Mouse (Mus musculus): ENCODE results near the gene Syt3. TPM values are rescaled to one million over a fixed set of nuclear protein-coding genes. Genes with fewer than 3 reads are reported as not detected.
A peak's percentile ranks its signal among the peaks of the same experiment; 100 is the strongest.

The Syt3 gene
- polyA plus RNA-seq, 1 experiment from 2014 or later: 17.6 TPM

GRCm38 (mm10) chr7:44359908-44360672, 23.8 kb upstream of the Syt3 start:
- 0 out of 2 replicates have a peak, but pooled peaks cover 9% of the 10 kb centered on the region for H3K36me3 ChIP-seq
- peak overlapping the region; percentile 47 for H3K4me3 ChIP-seq (replicated peaks)
- under 1% methylated on average over 54 of the region's 54 CpGs for WGBS
- no peaks in the 10 kb centered on the region for H3K9me3 ChIP-seq
- peaks cover 37% of the 10 kb centered on the region for H3K27me3 ChIP-seq
- peak; percentile 82 for ATAC-seq
- H3K9ac ChIP-seq (replicated peaks): peak overlapping the region; percentile 68
- peak overlapping the region; percentile 82 for H3K4me2 ChIP-seq (replicated peaks)
- H3K27ac ChIP-seq: peak overlapping the region; percentile 94
- peaks cover 49% of the 10 kb centered on the region for H3K4me1 ChIP-seq (replicated peaks)

GRCm38 (mm10) chr7:44360792-44361301, 23.1 kb upstream of the Syt3 start:
- H3K36me3 ChIP-seq: 0 out of 2 replicates have a peak, but pooled peaks cover 9% of the 10 kb centered on the region
- peak overlapping the region; percentile 94 for H3K27ac ChIP-seq
- H3K4me3 ChIP-seq (replicated peaks): peak overlapping the region; percentile 47
- peak overlapping the region; percentile 82 for H3K4me2 ChIP-seq (replicated peaks)
- peak overlapping the region; percentile 68; the same call in 1 of the 2 replicates for H3K9ac ChIP-seq (replicated peaks)
- H3K9me3 ChIP-seq: no peaks in the 10 kb centered on the region
- peak; percentile 34 for ATAC-seq
- H3K4me1 ChIP-seq (replicated peaks): peaks cover 42% of the 10 kb centered on the region
- 8% methylated on average over 21 of the region's 21 CpGs for WGBS
- H3K27me3 ChIP-seq: peaks cover 29% of the 10 kb centered on the region

GRCm38 (mm10) chr7:44372678-44373077, 11.2 kb upstream of the Syt3 start:
- Histone ChIP-seq H3K9ac (replicated peaks) (no peak overlapping the region), H3K27ac (no peak overlapping the region), H3K27me3 (no peaks in the 10 kb centered on the region), H3K4me1 (replicated peaks) (peaks cover 12% of the 10 kb centered on the region), H3K4me2 (replicated peaks) (no peak overlapping the region), H3K9me3 (no peaks in the 10 kb centered on the region), H3K36me3 (no peaks in the 10 kb centered on the region), H3K4me3 (replicated peaks) (no peak overlapping the region)
- 91% methylated on average over 8 of the region's 8 CpGs for WGBS
- no peak for ATAC-seq

GRCm38 (mm10) chr7:44373460-44373859, 10.4 kb upstream of the Syt3 start:
- H3K4me2 ChIP-seq (replicated peaks): peak overlapping the region; percentile 84
- H3K27ac ChIP-seq: no peak overlapping the region
- peak overlapping the region; percentile 30; the same call in 1 of the 2 replicates for H3K9ac ChIP-seq (replicated peaks)
- H3K4me1 ChIP-seq (replicated peaks): peaks cover 12% of the 10 kb centered on the region
- peak overlapping the region; percentile 59 for H3K4me3 ChIP-seq (replicated peaks)
- no peaks in the 10 kb centered on the region for H3K36me3 ChIP-seq
- ATAC-seq: no peak; the same call in 1 of the 2 replicates
- H3K27me3 ChIP-seq: no peaks in the 10 kb centered on the region
- WGBS: 14% methylated on average over 7 of the region's 7 CpGs
- H3K9me3 ChIP-seq: no peaks in the 10 kb centered on the region

GRCm38 (mm10) chr7:44373889-44374652, 9.8 kb upstream of the Syt3 start:
- WGBS: under 1% methylated on average over 19 of the region's 19 CpGs

GRCm38 (mm10) chr7:44374756-44375155, 9.1 kb upstream of the Syt3 start:
- H3K9ac ChIP-seq (replicated peaks): peak overlapping the region; percentile 69
- H3K9me3 ChIP-seq: no peaks in the 10 kb centered on the region
- H3K27me3 ChIP-seq: no peaks in the 10 kb centered on the region
- peak overlapping the region; percentile 84 for H3K4me2 ChIP-seq (replicated peaks)
- peak overlapping the region; percentile 59 for H3K4me3 ChIP-seq (replicated peaks)
- H3K4me1 ChIP-seq (replicated peaks): peaks cover 12% of the 10 kb centered on the region
- H3K27ac ChIP-seq: peak overlapping the region; percentile 61
- 1% methylated on average over 5 of the region's 5 CpGs for WGBS
- H3K36me3 ChIP-seq: no peaks in the 10 kb centered on the region
- ATAC-seq: peak; percentile 18

More at GRCm38 (mm10) chr7:44373889-44374652, 9.8 kb upstream of the Syt3 start:
- Histone ChIP-seq H3K4me1 (replicated peaks) (peaks cover 12% of the 10 kb centered on the region), H3K9ac (replicated peaks) (peak overlapping the region; percentile 69), H3K27me3 (no peaks in the 10 kb centered on the region), H3K9me3 (no peaks in the 10 kb centered on the region), H3K27ac (peak overlapping the region; percentile 61), H3K4me2 (replicated peaks) (peak overlapping the region; percentile 84), H3K36me3 (no peaks in the 10 kb centered on the region), H3K4me3 (replicated peaks) (peak overlapping the region; percentile 59)
- peak; percentile 94 for ATAC-seq

GRCm38 (mm10) chr7:44375207-44375606, 8.7 kb upstream of the Syt3 start:
- H3K9ac ChIP-seq (replicated peaks): peak overlapping the region; percentile 69
- H3K4me2 ChIP-seq (replicated peaks): peak overlapping the region; percentile 84
- no peaks in the 10 kb centered on the region for H3K9me3 ChIP-seq
- H3K27me3 ChIP-seq: no peaks in the 10 kb centered on the region
- H3K4me1 ChIP-seq (replicated peaks): peaks cover 12% of the 10 kb centered on the region
- ATAC-seq: no peak
- WGBS: 2% methylated on average over 10 of the region's 10 CpGs
- H3K27ac ChIP-seq: peak overlapping the region; percentile 61
- H3K4me3 ChIP-seq (replicated peaks): peak overlapping the region; percentile 59
- no peaks in the 10 kb centered on the region for H3K36me3 ChIP-seq

- no peak overlapping the region for H3K4me2 ChIP-seq (replicated peaks)
- WGBS: 56% methylated on average over 3 of the region's 3 CpGs
- no peak overlapping the region for H3K27ac ChIP-seq
- peaks cover 12% of the 10 kb centered on the region for H3K4me1 ChIP-seq (replicated peaks)
- H3K9ac ChIP-seq (replicated peaks): no peak overlapping the region
- ATAC-seq: no peak
- H3K27me3 ChIP-seq: no peaks in the 10 kb centered on the region
- H3K4me3 ChIP-seq (replicated peaks): no peak overlapping the region
- H3K36me3 ChIP-seq: no peaks in the 10 kb centered on the region
- no peaks in the 10 kb centered on the region for H3K9me3 ChIP-seq
These were observed 8.1 kb upstream of the Syt3 start for GRCm38 (mm10) chr7:44375793-44376192.

GRCm38 (mm10) chr7:44378290-44378689, 5.6 kb upstream of the Syt3 start:
- no peaks in the 10 kb centered on the region for H3K27me3 ChIP-seq
- no peaks in the 10 kb centered on the region for H3K9me3 ChIP-seq
- H3K9ac ChIP-seq (replicated peaks): no peak overlapping the region
- H3K4me3 ChIP-seq (replicated peaks): no peak overlapping the region
- no peak overlapping the region for H3K4me2 ChIP-seq (replicated peaks)
- H3K27ac ChIP-seq: no peak overlapping the region
- no peak for ATAC-seq
- no peaks in the 10 kb centered on the region for H3K36me3 ChIP-seq
- peaks cover 18% of the 10 kb centered on the region for H3K4me1 ChIP-seq (replicated peaks)
- 62% methylated on average over 4 of the region's 4 CpGs for WGBS

- H3K9me3 ChIP-seq: no peaks in the 10 kb centered on the region
- ATAC-seq: no peak; the same call in 1 of the 2 replicates
- H3K4me2 ChIP-seq (replicated peaks): no peak overlapping the region
- no peak overlapping the region for H3K4me3 ChIP-seq (replicated peaks)
- peaks cover 16% of the 10 kb centered on the region; the same call in 1 of the 2 replicates for H3K27me3 ChIP-seq
- 66% methylated on average over 12 of the region's 12 CpGs for WGBS
- no peak overlapping the region for H3K9ac ChIP-seq (replicated peaks)
- H3K36me3 ChIP-seq: no peaks in the 10 kb centered on the region
- peaks cover 21% of the 10 kb centered on the region for H3K4me1 ChIP-seq (replicated peaks)
- peak overlapping the region; percentile 51 for H3K27ac ChIP-seq
These were observed 1.4 kb upstream of the Syt3 start for GRCm38 (mm10) chr7:44382541-44382940.

- Histone ChIP-seq H3K27me3 (peaks cover 19% of the 10 kb centered on the region; the same call in 1 of the 2 replicates), H3K4me2 (replicated peaks) (peak overlapping the region; percentile 89), H3K4me3 (replicated peaks) (peak overlapping the region; percentile 55), H3K36me3 (no peaks in the 10 kb centered on the region), H3K4me1 (replicated peaks) (peaks cover 21% of the 10 kb centered on the region), H3K9me3 (no peaks in the 10 kb centered on the region), H3K27ac (no peak overlapping the region), H3K9ac (replicated peaks) (peak overlapping the region; percentile 80)
- 2% methylated on average over 17 of the region's 17 CpGs for WGBS
- ATAC-seq: peak; percentile 78
These were observed 786 bp downstream of the Syt3 start for GRCm38 (mm10) chr7:44384716-44385059.

GRCm38 (mm10) chr7:44385720-44386119, 1.8 kb downstream of the Syt3 start, which contains the start of gene 1700008O03Rik:
TSS of gene 1700008O03Rik (minus strand) at chr7:44385820.
- Histone ChIP-seq H3K4me1 (replicated peaks) (peaks cover 21% of the 10 kb centered on the region), H3K9me3 (no peaks in the 10 kb centered on the region), H3K4me2 (replicated peaks) (peak within 1 kb of the TSS; percentile 89), H3K27me3 (peaks cover 19% of the 10 kb centered on the region; the same call in 1 of the 2 replicates), H3K9ac (replicated peaks) (peak within 1 kb of the TSS; percentile 80), H3K36me3 (no peaks in the 10 kb centered on the region), H3K27ac (no peak within 1 kb of the TSS), H3K4me3 (replicated peaks) (peak within 1 kb of the TSS; percentile 55)
- ATAC-seq: no peak
- 86% methylated on average over 12 of the region's 12 CpGs for WGBS

Measured in midbrain, embryonic 13.5 days (tissue).